Mouse (Mus musculus) liver, embryonic 11.5 days (tissue): ENCODE results near the gene Eed. TPM values are rescaled to one million over a fixed set of nuclear protein-coding genes. Genes with fewer than 3 reads are reported as not detected.

ENCODE experiments used
- ATAC-seq: fragments of 200-750 bp; cut with Nextera tagmentation; replicated peaks from 2 replicates; pipeline ENCODE4 v1.8.0; 2017; ENCODE audit warnings: moderate number of reproducible peaks, mild to moderate bottlenecking, moderate TSS enrichment, moderate library complexity; ENCODE audit not compliant: low FRiP score
- DNase-seq: peaks from one replicate; pipeline ENCODE4 v3.0.0-alpha.2; 2017; ENCODE audit warnings: low spot score
- H3K27ac ChIP-seq: fragments of 300-500 bp; sonication (generic); 2 replicates; pipeline ENCODE4 v1.5.1; 2014; ENCODE audit warnings: mild to moderate bottlenecking, low read depth, low read length, control low read depth
- H3K27me3 ChIP-seq: fragments of 300-500 bp; sonication (generic); replicated peaks from 2 replicates; pipeline ENCODE4 v1.6.1; 2014; ENCODE audit warnings: low read length, mixed read lengths; ENCODE audit not compliant: control insufficient read depth, insufficient read depth
- H3K36me3 ChIP-seq: fragments of 300-500 bp; sonication (generic); 2 replicates; pipeline ENCODE4 v1.6.1; 2014; ENCODE audit warnings: mild to moderate bottlenecking, low read length, moderate library complexity, mixed read lengths; ENCODE audit not compliant: control insufficient read depth, insufficient read depth
- H3K4me1 ChIP-seq: fragments of 300-500 bp; sonication (generic); replicated peaks from 2 replicates; pipeline ENCODE4 v1.6.1; 2014; ENCODE audit warnings: low read length, mixed read lengths; ENCODE audit not compliant: control insufficient read depth, insufficient read depth
- H3K4me2 ChIP-seq: fragments of 300-500 bp; sonication (generic); 2 replicates; pipeline ENCODE4 v1.6.1; 2014; ENCODE audit warnings: mild to moderate bottlenecking, control low read depth, moderate library complexity
- H3K4me3 ChIP-seq: fragments of 300-500 bp; sonication (generic); 2 replicates; pipeline ENCODE4 v1.5.1; 2014; ENCODE audit warnings: low read depth, low read length, control low read depth
- H3K9ac ChIP-seq: fragments of 300-500 bp; sonication (generic); 2 replicates; pipeline ENCODE4 v1.6.1; 2014; ENCODE audit warnings: low read depth, low read length, control low read depth
- H3K9me3 ChIP-seq: fragments of 300-500 bp; sonication (generic); 2 replicates; pipeline ENCODE4 v1.6.1; 2016; ENCODE audit warnings: low read length, inconsistent platforms, mixed read lengths; ENCODE audit not compliant: control insufficient read depth
- WGBS: fragments of 180-500 bp; shearing (Covaris S2); extraction: QIAGEN DNeasy Blood & Tissue Kit; methylation state at CpG from one replicate; pipeline ENCODE4 v1.1.7; 2014; 5-methylcytosine and 5-hydroxymethylcytosine counted together
- polyA plus RNA-seq: library from polyadenylated mRNA; unstranded; fragments of >200 nt; fragmentation: Nextera tagmentation; extraction: Ambion mirVana; gene quantifications from 2 replicates; pipeline ENCODE4 v1.2.1, GENCODE M21; 2014

Eed gene
- polyA plus RNA-seq = 68.4 and 77.1 TPM in 2 replicates

DNA sequence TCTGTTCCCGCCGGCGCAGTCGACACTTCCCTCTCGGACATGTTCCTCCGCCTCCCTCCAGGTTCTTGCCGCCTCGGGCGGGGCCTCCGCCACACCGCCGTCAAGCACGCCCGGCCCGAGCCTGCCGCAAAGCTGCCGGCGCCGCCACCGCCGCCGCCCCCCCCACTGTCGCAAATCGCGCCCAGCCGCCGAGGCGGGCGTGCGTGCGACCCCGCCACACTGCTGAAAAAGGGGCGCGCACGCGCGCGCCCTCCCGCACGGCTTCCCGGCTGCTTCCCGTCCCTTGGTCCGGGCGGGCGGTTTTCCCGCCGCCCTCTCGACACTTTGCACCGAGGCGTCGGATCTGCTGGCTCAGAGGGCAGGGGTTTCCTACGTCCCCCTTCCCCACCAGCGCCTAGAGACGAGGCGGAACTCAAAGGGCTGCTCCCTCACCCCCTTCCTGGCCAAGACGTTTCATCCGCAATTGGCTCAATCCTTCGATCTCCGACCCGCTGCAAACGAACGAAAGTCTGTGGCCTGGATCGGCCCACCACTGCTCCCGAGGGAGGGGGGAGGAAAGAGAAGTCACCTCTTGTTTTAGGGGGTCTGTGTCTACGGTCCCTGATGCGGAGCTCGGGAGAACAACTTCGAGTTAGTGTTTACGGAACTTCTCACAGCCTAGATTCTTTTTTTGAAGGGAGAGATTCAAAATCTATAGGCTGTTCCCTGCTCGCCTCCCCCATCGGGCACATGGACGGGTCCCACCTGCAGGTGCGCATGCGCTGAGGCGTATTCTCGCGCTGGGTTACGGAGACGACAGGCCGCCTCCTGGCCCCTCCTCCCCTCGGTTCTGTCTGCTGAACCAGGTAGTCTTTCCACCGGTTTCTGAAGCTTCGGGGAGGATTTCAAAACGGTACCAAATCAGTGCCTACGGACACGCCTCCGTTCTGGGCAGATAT lies at the start of gene Eed:
Gene Eed, minus strand, starts transcription at position 499 of the 938 bp plus-strand sequence.
- WGBS = under 1% methylated on average over 87 of the region's 87 CpGs
- peak within 1 kb of the TSS; percentile 77 for H3K4me3 ChIP-seq
- H3K4me1 ChIP-seq = peaks cover 9% of the 10 kb centered on the region
- H3K36me3 ChIP-seq = peaks cover 4% of the 10 kb centered on the region
- H3K4me2 ChIP-seq = peak within 1 kb of the TSS; percentile 88
- ATAC-seq = peak; percentile 85
- no peaks in the 10 kb centered on the region for H3K9me3 ChIP-seq
- DNase-seq = peak; percentile 95
- no peaks in the 10 kb centered on the region for H3K27me3 ChIP-seq
- peak within 1 kb of the TSS; percentile 99 for H3K27ac ChIP-seq
- peak within 1 kb of the TSS; percentile 89 for H3K9ac ChIP-seq

DNA sequence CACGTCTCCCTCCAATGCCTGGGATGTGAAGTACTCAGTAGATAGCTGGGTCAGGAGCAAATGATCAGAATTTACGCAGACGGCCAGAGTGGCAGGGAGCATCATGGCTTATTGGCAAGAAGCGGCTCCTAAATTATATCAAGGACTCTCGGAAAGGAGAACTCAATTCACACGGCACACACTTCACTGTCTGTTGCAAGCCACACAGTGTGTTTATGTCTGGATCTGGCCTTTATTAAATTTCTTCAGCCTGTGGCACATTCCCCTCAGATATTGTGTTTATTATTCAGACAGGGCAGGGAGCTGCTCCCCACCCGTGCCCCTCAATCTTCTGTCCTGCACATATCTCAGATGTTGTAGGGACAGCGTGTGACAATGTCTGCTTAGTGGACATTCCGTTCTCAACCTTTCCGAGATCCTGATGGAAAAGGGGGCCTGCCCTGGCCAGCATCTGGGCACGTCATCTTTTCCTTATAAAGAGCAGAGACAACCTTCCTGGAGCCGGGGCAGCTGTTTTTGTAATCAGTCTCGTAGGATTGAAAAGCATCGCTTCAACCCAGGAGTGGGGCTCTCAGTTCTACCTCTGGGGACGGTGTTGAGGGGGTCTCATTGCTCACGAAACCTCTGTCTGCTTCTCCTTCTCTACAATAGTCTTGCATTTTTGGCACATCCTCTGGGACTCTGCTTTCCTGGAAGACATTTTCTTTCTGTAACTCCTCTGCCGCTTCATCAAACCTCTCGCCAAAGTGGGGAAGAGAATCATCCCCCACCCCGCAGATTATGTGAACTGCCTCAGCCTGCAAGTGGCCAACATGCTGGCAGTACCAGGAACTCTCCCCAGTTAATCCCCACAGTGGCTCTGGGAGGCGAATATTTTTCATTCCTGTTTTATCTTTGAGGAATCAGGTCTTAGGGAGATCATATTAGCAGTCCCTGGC lies 49.0 kb upstream of the Eed start:
- Histone ChIP-seq H3K9me3 (no peaks in the 10 kb centered on the region), H3K27ac (peak overlapping the region; percentile 79), H3K27me3 (no peaks in the 10 kb centered on the region), H3K9ac (peak overlapping the region; percentile 12; the same call in 1 of the 2 replicates), H3K4me1 (peaks cover 28% of the 10 kb centered on the region), H3K4me2 (peak overlapping the region; percentile 9; the same call in 1 of the 2 replicates), H3K36me3 (no peaks in the 10 kb centered on the region), H3K4me3 (no peak overlapping the region)
- DNase-seq = no peak
- ATAC-seq = no peak
- 55% methylated on average over 20 of the region's 20 CpGs for WGBS

DNA sequence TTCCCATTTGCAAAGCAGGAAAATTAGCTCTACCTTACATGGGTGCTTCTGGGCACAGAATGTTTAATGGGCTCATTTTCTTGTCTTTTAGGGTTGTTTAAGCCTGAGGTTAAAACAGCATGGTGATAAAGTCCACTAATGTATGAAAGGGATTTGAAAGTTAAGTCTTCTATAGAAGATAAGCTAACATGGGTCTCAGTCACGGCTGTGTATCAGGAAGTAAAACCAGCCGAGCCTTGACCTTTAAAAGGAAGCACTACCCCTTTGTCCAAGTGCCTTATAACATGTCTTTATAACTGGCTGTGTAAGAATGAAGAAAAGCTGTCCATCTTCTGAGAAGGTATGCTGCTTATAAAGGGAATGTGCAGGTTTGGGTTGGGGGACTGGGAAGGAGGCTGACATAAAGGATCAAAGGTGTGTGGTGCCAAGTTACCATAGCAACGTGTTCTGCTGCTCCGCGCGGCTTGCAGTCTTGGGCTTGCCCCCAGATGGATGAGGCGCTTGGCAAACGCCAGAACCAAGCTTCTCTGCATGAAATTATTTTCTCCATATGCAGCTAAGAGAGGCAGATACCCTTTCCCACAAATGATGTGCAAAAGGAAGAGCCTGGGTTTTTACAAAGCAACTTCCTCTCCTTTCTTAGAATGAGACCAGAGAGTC lies 48.2 kb upstream of the Eed start:
- DNase-seq (no peak), ATAC-seq (no peak)
- H3K27ac ChIP-seq = peak overlapping the region; percentile 34; the same call in 1 of the 2 replicates
- H3K9me3 ChIP-seq = no peaks in the 10 kb centered on the region
- peak overlapping the region; percentile 31; the same call in 1 of the 2 replicates for H3K4me2 ChIP-seq
- WGBS = 24% methylated on average over 8 of the region's 8 CpGs
- peaks cover 33% of the 10 kb centered on the region for H3K4me1 ChIP-seq
- peak overlapping the region; percentile 12; the same call in 1 of the 2 replicates for H3K9ac ChIP-seq
- H3K36me3 ChIP-seq = no peaks in the 10 kb centered on the region
- no peak overlapping the region for H3K4me3 ChIP-seq
- no peaks in the 10 kb centered on the region for H3K27me3 ChIP-seq

DNA sequence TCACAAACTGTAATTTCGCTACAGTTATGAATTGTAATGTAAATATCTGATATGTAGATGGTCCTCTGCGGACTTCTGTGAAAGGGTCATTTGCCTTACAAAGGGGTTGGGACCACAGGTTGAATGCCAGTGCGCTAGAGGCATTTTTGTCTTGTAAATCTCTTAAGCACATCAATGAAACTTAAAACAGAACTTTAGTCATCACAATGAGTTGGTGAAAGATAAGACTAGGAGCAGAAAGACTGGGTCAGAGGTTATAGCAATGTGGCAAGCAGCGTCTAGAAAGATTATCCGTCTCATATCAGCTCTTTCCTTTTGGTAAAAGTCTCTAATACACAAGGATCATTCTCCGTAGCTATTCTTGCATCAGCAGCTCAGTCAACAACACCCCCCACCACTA lies 44.2 kb upstream of the Eed start:
- no peak overlapping the region for H3K9ac ChIP-seq
- H3K27ac ChIP-seq = no peak overlapping the region
- H3K4me2 ChIP-seq = no peak overlapping the region
- H3K4me3 ChIP-seq = no peak overlapping the region
- H3K27me3 ChIP-seq = no peaks in the 10 kb centered on the region
- no peak for DNase-seq
- WGBS = 41% methylated on average over 6 of the region's 6 CpGs
- H3K9me3 ChIP-seq = no peaks in the 10 kb centered on the region
- no peaks in the 10 kb centered on the region for H3K36me3 ChIP-seq
- peaks cover 35% of the 10 kb centered on the region for H3K4me1 ChIP-seq
- ATAC-seq = peak; percentile 65

DNA sequence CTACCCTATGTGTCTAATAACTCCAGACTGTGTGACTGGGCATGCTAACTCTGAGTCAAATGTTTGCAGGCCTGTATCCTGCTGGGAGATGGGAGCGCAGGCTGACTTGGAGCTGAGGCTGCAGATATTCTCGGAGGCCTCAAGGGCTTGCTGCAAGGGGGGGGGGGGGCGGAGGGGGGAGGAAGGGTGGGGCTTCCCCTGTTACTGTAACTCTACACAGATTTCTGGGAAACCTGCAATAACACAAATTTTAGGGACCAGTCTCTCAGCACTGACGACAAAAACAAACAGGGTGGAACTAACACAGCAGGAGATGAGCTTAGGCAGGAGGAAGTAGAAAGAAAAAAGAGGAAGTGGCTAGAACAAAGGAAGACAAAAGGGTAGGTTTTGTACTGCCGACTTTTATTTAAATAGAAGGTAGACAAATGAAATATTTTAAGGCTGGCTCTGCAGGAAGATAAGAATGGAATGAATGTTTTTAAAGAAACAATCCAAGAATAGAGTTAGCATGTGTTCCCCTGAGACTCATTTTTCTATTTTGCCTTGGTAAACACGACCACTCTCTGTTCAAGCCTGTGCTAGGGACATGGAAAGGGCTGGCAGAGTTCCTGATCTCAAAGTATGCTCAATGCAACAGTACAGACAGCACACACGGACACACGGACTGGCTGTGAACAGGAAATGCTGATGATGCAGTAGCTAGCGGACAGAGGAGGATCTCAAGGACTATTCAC lies 42.4 kb upstream of the Eed start:
- peak overlapping the region; percentile 10; the same call in 1 of the 2 replicates for H3K4me2 ChIP-seq
- H3K36me3 ChIP-seq = no peaks in the 10 kb centered on the region
- WGBS = 28% methylated on average over 9 of the region's 9 CpGs
- no peak overlapping the region for H3K4me3 ChIP-seq
- no peak overlapping the region for H3K9ac ChIP-seq
- peak overlapping the region; percentile 72 for H3K27ac ChIP-seq
- H3K9me3 ChIP-seq = no peaks in the 10 kb centered on the region
- H3K27me3 ChIP-seq = no peaks in the 10 kb centered on the region
- no peak for DNase-seq
- peak; percentile 44; the same call in 1 of the 2 replicates for ATAC-seq
- H3K4me1 ChIP-seq = peaks cover 24% of the 10 kb centered on the region

DNA sequence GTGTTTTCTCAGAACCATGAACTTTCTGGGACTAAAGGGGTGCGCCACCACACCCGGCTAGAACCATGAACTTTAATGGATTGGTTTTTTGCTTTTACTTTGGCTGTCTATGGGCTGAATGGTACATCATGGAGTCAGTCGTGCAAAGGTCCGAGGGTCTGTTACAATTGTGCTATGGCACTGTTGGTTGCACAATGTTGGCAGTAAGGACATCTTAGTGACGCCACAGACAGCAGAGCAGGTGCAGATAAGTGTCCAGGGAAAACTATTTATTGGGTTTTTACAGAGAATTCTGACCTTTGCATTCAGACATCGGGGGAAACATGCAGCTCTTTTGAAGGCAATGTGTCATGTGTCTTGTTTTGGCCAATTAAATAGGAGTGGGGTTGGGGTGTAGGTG lies 39.5 kb upstream of the Eed start:
- 80% methylated on average over 6 of the region's 6 CpGs for WGBS

DNA sequence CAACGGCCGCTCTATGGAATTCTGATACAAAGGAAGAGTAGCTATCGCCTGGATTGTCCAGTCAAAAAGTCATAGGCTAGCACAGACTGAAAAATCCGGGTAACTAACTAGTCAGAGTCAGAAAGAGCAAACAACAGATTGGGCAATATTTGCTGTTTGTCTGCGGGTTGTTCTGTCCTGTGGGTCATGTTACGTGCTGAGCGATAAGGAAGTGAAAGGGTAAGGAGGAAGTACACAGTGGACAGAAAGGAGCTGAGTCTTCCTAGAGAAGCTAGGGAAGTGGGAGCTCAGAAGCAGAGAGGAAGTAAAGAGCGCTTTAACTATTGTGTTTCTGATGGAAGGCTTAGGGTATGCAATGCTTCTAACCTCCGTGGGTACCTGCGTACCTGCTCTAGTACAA lies 38.8 kb upstream of the Eed start:
- H3K36me3 ChIP-seq = no peaks in the 10 kb centered on the region
- H3K4me2 ChIP-seq = peak overlapping the region; percentile 6; the same call in 1 of the 2 replicates
- peak; percentile 75 for ATAC-seq
- H3K27ac ChIP-seq = no peak overlapping the region; the same call in 1 of the 2 replicates
- peaks cover 15% of the 10 kb centered on the region for H3K4me1 ChIP-seq
- 42% methylated on average over 10 of the region's 10 CpGs for whole genome bisulfite sequencing
- H3K4me3 ChIP-seq = no peak overlapping the region
- H3K9ac ChIP-seq = no peak overlapping the region
- H3K27me3 ChIP-seq = no peaks in the 10 kb centered on the region
- DNase-seq = no peak
- H3K9me3 ChIP-seq = no peaks in the 10 kb centered on the region

More for the DNA sequence above, 39.5 kb upstream of the Eed start:
- H3K27me3 ChIP-seq = no peaks in the 10 kb centered on the region
- H3K4me3 ChIP-seq = no peak overlapping the region
- H3K36me3 ChIP-seq = no peaks in the 10 kb centered on the region
- no peaks in the 10 kb centered on the region for H3K9me3 ChIP-seq
- H3K9ac ChIP-seq = no peak overlapping the region
- DNase-seq = no peak
- H3K27ac ChIP-seq = no peak overlapping the region; the same call in 1 of the 2 replicates
- ATAC-seq = no peak
- H3K4me1 ChIP-seq = peaks cover 21% of the 10 kb centered on the region
- no peak overlapping the region for H3K4me2 ChIP-seq
